Mouse (Mus musculus): ENCODE data around the gene Pak7. TPM values are rescaled to one million over a fixed set of nuclear protein-coding genes. Genes with fewer than 3 reads are reported as not detected.

Gene Pak7
- polyA plus RNA-seq, 1 experiment from 2014 or later, result 3.0 TPM

- no peak overlapping the region for H3K4me2 ChIP-seq (replicated peaks; ENCODE audit: low read depth, low read length)
- H3K27ac ChIP-seq (ENCODE audit: low read length), result no peak overlapping the region
- H3K4me3 ChIP-seq (ENCODE audit: low read depth, low read length), result no peak overlapping the region
- H3K36me3 ChIP-seq (ENCODE audit: control insufficient read depth, insufficient read depth, low read length), result no peaks in the 10 kb centered on the region
- WGBS, result 71% methylated on average over 2 of the region's 2 CpGs
- no peak for ATAC-seq (ENCODE audit: insufficient number of reproducible peaks, insufficient read depth, low FRiP score, low read depth)
- H3K9me3 ChIP-seq (ENCODE audit: control insufficient read depth, low read depth, low read length), result no peaks in the 10 kb centered on the region
- no peaks in the 10 kb centered on the region for H3K4me1 ChIP-seq (ENCODE audit: control insufficient read depth, insufficient read depth, low read length)
- no peaks in the 10 kb centered on the region for H3K27me3 ChIP-seq (ENCODE audit: control insufficient read depth, insufficient read depth, low read length)
- H3K9ac ChIP-seq (replicated peaks; ENCODE audit: low read depth, low read length), result no peak overlapping the region
These were observed 247.0 kb downstream of the Pak7 start for GRCm38 (mm10) chr2:136140807-136141206.

GRCm38 (mm10) chr2:136139159-136140069 lies 248.4 kb downstream of the Pak7 start:
- Histone ChIP-seq H3K36me3 (ENCODE audit: control insufficient read depth, insufficient read depth, low read length) (no peaks in the 10 kb centered on the region), H3K9ac (replicated peaks; ENCODE audit: low read depth, low read length) (no peak overlapping the region), H3K9me3 (ENCODE audit: control insufficient read depth, low read depth, low read length) (no peaks in the 10 kb centered on the region), H3K27me3 (ENCODE audit: control insufficient read depth, insufficient read depth, low read length) (no peaks in the 10 kb centered on the region), H3K4me3 (ENCODE audit: low read depth, low read length) (no peak overlapping the region), H3K27ac (ENCODE audit: low read length) (no peak overlapping the region), H3K4me2 (replicated peaks; ENCODE audit: low read depth, low read length) (no peak overlapping the region), H3K4me1 (ENCODE audit: control insufficient read depth, insufficient read depth, low read length) (no peaks in the 10 kb centered on the region)
- ATAC-seq (ENCODE audit: insufficient number of reproducible peaks, insufficient read depth, low FRiP score, low read depth), result no peak
- 42% methylated on average over 4 of the region's 4 CpGs for WGBS

GRCm38 (mm10) chr2:136138451-136138850 lies 249.3 kb downstream of the Pak7 start:
- ATAC-seq (ENCODE audit: insufficient number of reproducible peaks, insufficient read depth, low FRiP score, low read depth), result no peak
- Histone ChIP-seq H3K27ac (ENCODE audit: low read length) (no peak overlapping the region), H3K9me3 (ENCODE audit: control insufficient read depth, low read depth, low read length) (no peaks in the 10 kb centered on the region), H3K4me3 (ENCODE audit: low read depth, low read length) (no peak overlapping the region), H3K36me3 (ENCODE audit: control insufficient read depth, insufficient read depth, low read length) (no peaks in the 10 kb centered on the region), H3K27me3 (ENCODE audit: control insufficient read depth, insufficient read depth, low read length) (no peaks in the 10 kb centered on the region), H3K4me1 (ENCODE audit: control insufficient read depth, insufficient read depth, low read length) (no peaks in the 10 kb centered on the region), H3K4me2 (replicated peaks; ENCODE audit: low read depth, low read length) (no peak overlapping the region), H3K9ac (replicated peaks; ENCODE audit: low read depth, low read length) (no peak overlapping the region)

DNA sequence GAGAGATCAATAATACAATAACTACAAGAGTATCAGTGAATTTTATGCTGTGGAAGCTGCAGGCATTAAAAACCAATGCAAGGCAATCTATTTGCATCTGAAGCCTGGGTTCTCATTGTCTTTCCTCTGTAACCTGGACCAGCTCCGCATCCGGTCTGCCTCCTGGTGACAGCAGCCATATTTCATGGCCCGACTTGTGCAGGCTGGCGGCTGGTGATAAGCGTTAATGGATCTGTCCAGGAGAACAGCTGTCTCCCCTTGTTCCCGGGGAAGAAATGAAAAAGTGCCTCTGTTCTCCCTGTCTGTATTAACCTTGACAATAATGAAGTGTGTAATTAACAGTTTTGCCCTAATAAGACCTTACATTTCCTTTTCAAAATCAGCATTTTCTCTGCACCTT lies 265.9 kb downstream of the Pak7 start:
- no peak overlapping the region for H3K27ac ChIP-seq (ENCODE audit: low read length)
- WGBS, result 10% methylated on average over 6 of the region's 6 CpGs
- no peak for ATAC-seq (ENCODE audit: insufficient number of reproducible peaks, insufficient read depth, low FRiP score, low read depth)

DNA sequence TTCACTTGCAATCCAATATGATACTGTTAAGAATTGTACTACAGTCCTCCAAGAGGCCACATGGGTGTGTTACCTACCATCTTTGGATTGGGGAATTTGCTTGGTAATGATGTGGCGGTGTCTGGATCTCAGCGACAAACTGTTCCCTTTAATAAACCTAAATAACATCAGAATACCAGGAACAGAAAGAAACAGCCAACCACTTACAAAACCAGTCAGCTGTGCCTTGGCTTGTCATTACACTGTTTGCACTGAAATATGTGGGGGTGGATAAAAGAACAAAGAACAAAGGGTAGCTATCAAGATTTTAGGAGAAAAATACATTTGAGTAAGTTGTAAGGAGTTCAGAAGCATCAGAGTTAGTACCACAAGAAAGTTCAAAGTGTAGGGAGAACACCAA lies 269.8 kb downstream of the Pak7 start:
- no peaks in the 10 kb centered on the region for H3K9me3 ChIP-seq (ENCODE audit: control insufficient read depth, low read depth, low read length)
- no peaks in the 10 kb centered on the region for H3K27me3 ChIP-seq (ENCODE audit: control insufficient read depth, insufficient read depth, low read length)
- no peak overlapping the region for H3K4me3 ChIP-seq (ENCODE audit: low read depth, low read length)
- no peaks in the 10 kb centered on the region for H3K36me3 ChIP-seq (ENCODE audit: control insufficient read depth, insufficient read depth, low read length)
- no peak for ATAC-seq (ENCODE audit: insufficient number of reproducible peaks, insufficient read depth, low FRiP score, low read depth)
- no peak overlapping the region for H3K27ac ChIP-seq (ENCODE audit: low read length)
- no peaks in the 10 kb centered on the region for H3K4me1 ChIP-seq (ENCODE audit: control insufficient read depth, insufficient read depth, low read length)
- no peak overlapping the region for H3K9ac ChIP-seq (replicated peaks; ENCODE audit: low read depth, low read length)
- 90% methylated on average over 2 of the region's 2 CpGs for WGBS
- H3K4me2 ChIP-seq (replicated peaks; ENCODE audit: low read depth, low read length), result no peak overlapping the region

More for the DNA sequence above, 265.9 kb downstream of the Pak7 start:
- no peaks in the 10 kb centered on the region for H3K9me3 ChIP-seq (ENCODE audit: control insufficient read depth, low read depth, low read length)
- no peaks in the 10 kb centered on the region for H3K27me3 ChIP-seq (ENCODE audit: control insufficient read depth, insufficient read depth, low read length)
- no peak overlapping the region for H3K9ac ChIP-seq (replicated peaks; ENCODE audit: low read depth, low read length)
- no peaks in the 10 kb centered on the region for H3K36me3 ChIP-seq (ENCODE audit: control insufficient read depth, insufficient read depth, low read length)
- H3K4me3 ChIP-seq (ENCODE audit: low read depth, low read length), result no peak overlapping the region
- no peaks in the 10 kb centered on the region for H3K4me1 ChIP-seq (ENCODE audit: control insufficient read depth, insufficient read depth, low read length)
- no peak overlapping the region for H3K4me2 ChIP-seq (replicated peaks; ENCODE audit: low read depth, low read length)

DNA sequence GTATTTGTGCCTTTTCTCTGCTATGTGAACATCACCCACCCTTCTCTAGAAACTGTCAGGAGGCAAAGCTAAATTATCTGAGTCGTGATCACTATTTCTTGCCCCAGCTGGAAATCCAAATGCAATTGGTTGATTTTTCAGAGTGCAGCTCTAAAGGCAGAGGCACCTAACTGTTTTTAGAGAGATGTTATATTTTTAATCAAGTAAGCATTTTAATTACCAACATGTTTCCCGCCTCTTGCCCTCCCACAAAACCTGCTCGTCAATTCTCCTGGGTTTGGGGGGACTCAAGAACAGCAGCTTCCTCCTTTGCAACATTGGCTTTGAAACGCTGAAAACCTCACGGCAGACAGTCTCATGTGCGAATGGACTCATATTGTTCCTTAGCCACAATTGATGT lies 274.4 kb downstream of the Pak7 start:
- ATAC-seq (ENCODE audit: insufficient number of reproducible peaks, insufficient read depth, low FRiP score, low read depth), result no peak
- Histone ChIP-seq H3K4me2 (replicated peaks; ENCODE audit: low read depth, low read length) (no peak overlapping the region), H3K27me3 (ENCODE audit: control insufficient read depth, insufficient read depth, low read length) (no peaks in the 10 kb centered on the region), H3K36me3 (ENCODE audit: control insufficient read depth, insufficient read depth, low read length) (no peaks in the 10 kb centered on the region), H3K9me3 (ENCODE audit: control insufficient read depth, low read depth, low read length) (no peaks in the 10 kb centered on the region), H3K27ac (ENCODE audit: low read length) (no peak overlapping the region), H3K4me1 (ENCODE audit: control insufficient read depth, insufficient read depth, low read length) (no peaks in the 10 kb centered on the region), H3K4me3 (ENCODE audit: low read depth, low read length) (no peak overlapping the region), H3K9ac (replicated peaks; ENCODE audit: low read depth, low read length) (no peak overlapping the region)
- 80% methylated on average over 6 of the region's 6 CpGs for WGBS

DNA sequence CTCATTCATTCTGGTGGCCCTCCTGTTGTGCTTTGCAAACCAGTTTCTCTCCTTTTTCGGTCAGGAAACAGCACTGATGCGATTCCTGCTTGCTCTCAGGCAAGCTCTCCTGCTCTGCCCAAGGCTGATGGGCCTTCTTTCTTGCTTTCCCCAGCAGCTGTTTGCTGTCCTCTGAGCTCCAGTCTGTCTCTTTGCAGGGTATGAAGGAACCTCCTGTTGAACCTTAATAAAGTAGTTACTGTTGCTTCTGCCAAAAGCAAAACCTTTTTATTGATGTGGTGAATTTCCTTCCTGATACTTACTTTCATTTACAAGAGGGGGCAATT lies 278.8 kb downstream of the Pak7 start:
- no peaks in the 10 kb centered on the region for H3K9me3 ChIP-seq (ENCODE audit: control insufficient read depth, low read depth, low read length)
- H3K36me3 ChIP-seq (ENCODE audit: control insufficient read depth, insufficient read depth, low read length), result no peaks in the 10 kb centered on the region
- WGBS, result 22% methylated on average over 2 of the region's 2 CpGs

GRCm38 (mm10) chr2:136108124-136109037 lies 279.4 kb downstream of the Pak7 start:
- Histone ChIP-seq H3K9ac (replicated peaks; ENCODE audit: low read depth, low read length) (no peak overlapping the region), H3K4me1 (ENCODE audit: control insufficient read depth, insufficient read depth, low read length) (no peaks in the 10 kb centered on the region), H3K9me3 (ENCODE audit: control insufficient read depth, low read depth, low read length) (no peaks in the 10 kb centered on the region), H3K27ac (ENCODE audit: low read length) (no peak overlapping the region), H3K27me3 (ENCODE audit: control insufficient read depth, insufficient read depth, low read length) (no peaks in the 10 kb centered on the region), H3K4me2 (replicated peaks; ENCODE audit: low read depth, low read length) (no peak overlapping the region), H3K4me3 (ENCODE audit: low read depth, low read length) (no peak overlapping the region), H3K36me3 (ENCODE audit: control insufficient read depth, insufficient read depth, low read length) (no peaks in the 10 kb centered on the region)
- 39% methylated on average over 6 of the region's 6 CpGs for WGBS
- ATAC-seq (ENCODE audit: insufficient number of reproducible peaks, insufficient read depth, low FRiP score, low read depth), result peak; percentile 33; the same call in 1 of the 2 replicates

More for the DNA sequence above, 278.8 kb downstream of the Pak7 start:
- H3K9ac ChIP-seq (replicated peaks; ENCODE audit: low read depth, low read length), result no peak overlapping the region
- no peak for ATAC-seq (ENCODE audit: insufficient number of reproducible peaks, insufficient read depth, low FRiP score, low read depth)
- no peak overlapping the region for H3K4me3 ChIP-seq (ENCODE audit: low read depth, low read length)
- no peaks in the 10 kb centered on the region for H3K4me1 ChIP-seq (ENCODE audit: control insufficient read depth, insufficient read depth, low read length)
- H3K4me2 ChIP-seq (replicated peaks; ENCODE audit: low read depth, low read length), result no peak overlapping the region
- H3K27ac ChIP-seq (ENCODE audit: low read length), result no peak overlapping the region
- H3K27me3 ChIP-seq (ENCODE audit: control insufficient read depth, insufficient read depth, low read length), result no peaks in the 10 kb centered on the region
